Mouse (Mus musculus): ENCODE data around the gene BC037034. TPM values are rescaled to one million over a fixed set of nuclear protein-coding genes. Genes with fewer than 3 reads are reported as not detected.

The BC037034 gene
- total and polyA plus RNA-seq, 3 experiments, result 24.6 to 139 (median 41.8) TPM

DNA sequence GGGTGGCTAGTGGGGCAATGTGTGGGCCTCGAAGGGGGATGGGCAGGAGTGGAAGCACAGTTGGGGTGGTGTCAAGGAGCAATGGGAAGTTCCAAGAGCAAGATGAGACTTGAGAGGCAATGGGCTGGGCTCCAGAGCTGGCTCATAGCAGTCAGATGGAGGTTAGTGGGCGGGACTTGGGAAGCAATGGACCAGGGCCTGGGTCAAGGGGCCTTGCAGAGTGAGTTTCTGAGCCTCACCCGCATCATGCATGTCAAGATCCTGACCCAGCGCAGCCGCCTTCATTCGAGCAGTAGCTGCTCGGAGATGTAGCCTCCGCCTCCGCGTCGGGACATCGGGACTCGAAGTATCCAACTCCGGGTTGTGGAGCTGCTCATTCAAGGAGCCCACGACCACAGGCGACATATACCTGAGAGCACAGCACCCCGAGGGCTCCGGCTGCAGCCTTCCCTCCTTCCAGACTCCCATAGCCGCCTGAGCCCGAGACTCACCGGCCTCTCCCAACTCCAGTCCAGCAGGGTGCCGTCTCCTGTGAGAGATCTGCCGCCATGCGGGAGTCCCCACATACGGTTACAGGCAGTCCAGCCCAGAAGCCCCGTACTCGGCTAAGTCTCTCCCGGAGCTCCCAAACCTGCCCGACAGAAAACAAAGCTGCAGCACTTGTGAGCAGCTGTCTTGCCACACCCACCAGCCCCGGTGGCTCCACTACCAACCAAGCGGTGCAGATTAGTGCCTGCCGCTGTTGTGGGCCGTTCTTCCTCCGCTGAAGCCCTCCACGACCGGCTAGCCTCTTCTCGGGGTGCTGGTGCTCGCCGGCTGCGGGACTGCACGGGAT is 11.6 kb upstream of the BC037034 start:
- DNase-seq (ENCODE audit: low spot score), result no peak
- Histone ChIP-seq H3K27me3 (ENCODE audit: insufficient read depth, low read length) (peaks cover 86% of the 10 kb centered on the region), H3K36me3 (replicated peaks) (no peaks in the 10 kb centered on the region), H3K4me1 (ENCODE audit: insufficient read depth, low read depth, low read length) (peaks cover 3% of the 10 kb centered on the region), H3K9me3 (replicated peaks) (peaks cover 10% of the 10 kb centered on the region), H3K4me3 (ENCODE audit: low read depth, low read length) (no peak overlapping the region)
- ATAC-seq (ENCODE audit: extremely low read depth, insufficient number of reproducible peaks, low FRiP score, poor library complexity, severe bottlenecking), result no peak
- TF ChIP-seq POLR2AphosphoS5 (IDR thresholded peaks at IDR 0.05; ENCODE audit: insufficient replicate concordance, low read depth, low read length) (no peak), TAL1 (conservative IDR thresholded peaks at IDR 0.05; ENCODE audit: low read depth, low read length) (no peak), CTCF (IDR thresholded peaks at IDR 0.05; ENCODE audit: low read depth, low read length) (no peak), GATA1 (IDR thresholded peaks at IDR 0.05; ENCODE audit: borderline replicate concordance, low read length) (no peak), GATA2 (IDR thresholded peaks at IDR 0.05; ENCODE audit: borderline replicate concordance, low read depth, low read length) (no peak)

DNA sequence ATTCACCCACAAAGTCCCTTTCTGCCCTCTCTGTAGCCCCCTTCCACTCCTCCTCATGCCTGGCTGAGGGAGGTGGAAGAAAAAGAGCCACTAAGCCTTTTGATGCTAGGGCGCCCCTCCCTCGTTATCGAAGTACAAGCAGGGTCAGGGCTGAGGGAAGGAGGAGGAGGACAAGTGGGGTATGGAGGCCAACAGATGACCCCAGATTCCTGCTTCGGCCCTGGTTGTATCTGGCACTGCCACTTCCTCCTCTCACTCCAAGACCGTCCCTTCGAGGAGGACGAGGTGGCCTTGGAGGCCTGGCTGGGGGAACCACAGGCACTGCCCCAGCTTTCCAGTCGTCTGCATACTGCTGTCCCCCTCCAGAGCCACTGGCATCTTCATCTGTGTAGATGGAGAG is 10.4 kb upstream of the BC037034 start:
- H3K4me1 ChIP-seq (ENCODE audit: insufficient read depth, low read depth, low read length), result peaks cover 3% of the 10 kb centered on the region
- no peaks in the 10 kb centered on the region for H3K36me3 ChIP-seq (replicated peaks)
- peaks cover 79% of the 10 kb centered on the region for H3K27me3 ChIP-seq (ENCODE audit: insufficient read depth, low read length)
- ATAC-seq (ENCODE audit: extremely low read depth, insufficient number of reproducible peaks, low FRiP score, poor library complexity, severe bottlenecking), result no peak
- no peaks in the 10 kb centered on the region for H3K9me3 ChIP-seq (replicated peaks)
- TF ChIP-seq POLR2AphosphoS5 (IDR thresholded peaks at IDR 0.05; ENCODE audit: insufficient replicate concordance, low read depth, low read length), result no peak
- TF ChIP-seq TAL1 (conservative IDR thresholded peaks at IDR 0.05; ENCODE audit: low read depth, low read length), result no peak
- no peak for TF ChIP-seq GATA2 (IDR thresholded peaks at IDR 0.05; ENCODE audit: borderline replicate concordance, low read depth, low read length)
- no peak for TF ChIP-seq GATA1 (IDR thresholded peaks at IDR 0.05; ENCODE audit: borderline replicate concordance, low read length)
- TF ChIP-seq CTCF (IDR thresholded peaks at IDR 0.05; ENCODE audit: low read depth, low read length), result no peak
- DNase-seq (ENCODE audit: low spot score), result no peak
- no peak overlapping the region for H3K4me3 ChIP-seq (ENCODE audit: low read depth, low read length)

DNA sequence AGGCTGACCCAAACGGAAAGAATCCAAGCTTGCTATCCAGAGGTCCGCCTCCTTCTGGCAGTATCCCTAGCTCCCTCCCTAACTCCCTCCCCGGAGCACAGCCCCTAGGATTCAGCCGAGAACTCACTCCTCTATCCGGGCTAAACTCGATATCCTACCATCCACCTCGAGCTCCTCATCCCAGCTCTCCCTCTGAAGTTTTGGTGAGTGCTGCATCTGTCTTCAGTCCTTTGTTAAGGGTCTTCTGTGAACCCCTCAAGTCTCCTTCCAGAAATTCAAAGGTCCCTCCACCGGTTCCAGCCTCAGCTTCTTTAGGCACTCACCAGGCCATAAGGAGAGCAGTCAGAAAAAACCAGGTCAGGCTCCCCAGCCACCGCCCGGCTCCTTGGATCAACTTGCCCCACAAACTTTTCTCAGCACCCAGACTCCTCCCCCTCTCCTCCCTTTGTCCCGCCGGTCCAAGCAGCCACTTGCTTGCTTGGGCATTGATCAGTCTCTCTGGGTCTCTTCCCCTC is 8.6 kb upstream of the BC037034 start, which contains the start of gene Gal3st4:
Gal3st4 (minus strand) TSS at position 432 of the 515 bp plus-strand sequence.
- peaks cover 66% of the 10 kb centered on the region for H3K27me3 ChIP-seq (ENCODE audit: insufficient read depth, low read length)
- no peak for ATAC-seq (ENCODE audit: extremely low read depth, insufficient number of reproducible peaks, low FRiP score, poor library complexity, severe bottlenecking)

DNA sequence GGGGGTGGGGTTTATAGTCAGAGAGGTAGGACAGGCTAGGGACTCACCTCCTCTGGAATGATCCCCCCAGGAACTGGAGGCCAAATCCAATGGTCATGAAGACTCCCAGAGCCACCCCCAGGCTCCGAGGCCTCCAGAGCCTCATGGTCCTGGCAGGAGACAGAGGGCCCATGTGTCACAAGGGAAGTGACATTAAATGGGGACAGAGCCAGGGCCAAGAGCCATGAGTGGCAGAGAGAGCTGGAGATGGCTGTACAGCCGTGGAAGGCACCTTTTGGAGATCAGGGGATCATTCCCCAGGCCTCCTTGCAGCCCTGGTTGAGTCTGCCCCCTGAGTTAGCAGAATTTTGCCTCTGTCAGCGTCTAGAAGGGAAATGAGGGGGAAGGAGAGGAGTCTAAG is 7.4 kb upstream of the BC037034 start:
- ATAC-seq (ENCODE audit: extremely low read depth, insufficient number of reproducible peaks, low FRiP score, poor library complexity, severe bottlenecking) (no peak), DNase-seq (ENCODE audit: low spot score) (no peak)
- H3K27me3 ChIP-seq (ENCODE audit: insufficient read depth, low read length), result peaks cover 54% of the 10 kb centered on the region
- no peaks in the 10 kb centered on the region for H3K9me3 ChIP-seq (replicated peaks)
- TF ChIP-seq GATA2 (IDR thresholded peaks at IDR 0.05; ENCODE audit: borderline replicate concordance, low read depth, low read length), result no peak
- no peak for TF ChIP-seq POLR2AphosphoS5 (IDR thresholded peaks at IDR 0.05; ENCODE audit: insufficient replicate concordance, low read depth, low read length)
- TF ChIP-seq CTCF (IDR thresholded peaks at IDR 0.05; ENCODE audit: low read depth, low read length), result no peak
- no peak for TF ChIP-seq GATA1 (IDR thresholded peaks at IDR 0.05; ENCODE audit: borderline replicate concordance, low read length)
- peaks cover 18% of the 10 kb centered on the region for H3K36me3 ChIP-seq (replicated peaks)
- no peak overlapping the region for H3K4me3 ChIP-seq (ENCODE audit: low read depth, low read length)
- peaks cover 7% of the 10 kb centered on the region for H3K4me1 ChIP-seq (ENCODE audit: insufficient read depth, low read depth, low read length)

More for the DNA sequence above, 8.6 kb upstream of the BC037034 start, which contains the start of gene Gal3st4:
- Histone ChIP-seq H3K9me3 (replicated peaks) (no peaks in the 10 kb centered on the region), H3K4me1 (ENCODE audit: insufficient read depth, low read depth, low read length) (peaks cover 3% of the 10 kb centered on the region), H3K4me3 (ENCODE audit: low read depth, low read length) (no peak within 1 kb of the TSS), H3K36me3 (replicated peaks) (peaks cover 6% of the 10 kb centered on the region)
- TF ChIP-seq GATA1 (IDR thresholded peaks at IDR 0.05; ENCODE audit: borderline replicate concordance, low read length), result no peak
- TF ChIP-seq GATA2 (IDR thresholded peaks at IDR 0.05; ENCODE audit: borderline replicate concordance, low read depth, low read length), result no peak
- no peak for TF ChIP-seq TAL1 (conservative IDR thresholded peaks at IDR 0.05; ENCODE audit: low read depth, low read length)
- TF ChIP-seq POLR2AphosphoS5 (IDR thresholded peaks at IDR 0.05; ENCODE audit: insufficient replicate concordance, low read depth, low read length), result no peak
- TF ChIP-seq CTCF (IDR thresholded peaks at IDR 0.05; ENCODE audit: low read depth, low read length), result no peak
- no peak for DNase-seq (ENCODE audit: low spot score)

DNA sequence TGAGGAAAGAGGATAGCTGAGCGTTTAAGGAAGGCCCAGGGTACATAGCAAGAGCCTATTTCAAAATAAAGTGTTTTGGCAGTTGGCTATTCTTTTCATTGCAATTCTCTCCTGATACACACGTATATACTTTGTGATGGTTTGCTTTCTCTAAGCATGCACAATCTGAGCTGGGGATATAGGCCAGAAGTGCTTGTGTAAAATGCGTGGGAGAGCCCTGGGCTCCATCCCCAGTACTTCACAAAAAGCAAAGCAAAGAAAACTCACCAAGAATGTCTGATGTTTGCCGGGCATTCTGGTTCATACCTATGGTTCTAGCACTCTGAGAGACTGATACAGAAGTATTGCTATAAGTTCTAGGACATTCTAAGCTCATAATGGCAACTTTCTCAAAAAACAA is 5.1 kb upstream of the BC037034 start:
- H3K4me3 ChIP-seq (ENCODE audit: low read depth, low read length), result no peak overlapping the region
- DNase-seq (ENCODE audit: low spot score), result no peak
- no peak for ATAC-seq (ENCODE audit: extremely low read depth, insufficient number of reproducible peaks, low FRiP score, poor library complexity, severe bottlenecking)
- TF ChIP-seq GATA2 (IDR thresholded peaks at IDR 0.05; ENCODE audit: borderline replicate concordance, low read depth, low read length), result no peak
- TF ChIP-seq POLR2AphosphoS5 (IDR thresholded peaks at IDR 0.05; ENCODE audit: insufficient replicate concordance, low read depth, low read length), result no peak
- no peak for TF ChIP-seq TAL1 (conservative IDR thresholded peaks at IDR 0.05; ENCODE audit: low read depth, low read length)
- TF ChIP-seq CTCF (IDR thresholded peaks at IDR 0.05; ENCODE audit: low read depth, low read length), result no peak
- TF ChIP-seq GATA1 (IDR thresholded peaks at IDR 0.05; ENCODE audit: borderline replicate concordance, low read length), result no peak
- peaks cover 20% of the 10 kb centered on the region for H3K4me1 ChIP-seq (ENCODE audit: insufficient read depth, low read depth, low read length)
- H3K27me3 ChIP-seq (ENCODE audit: insufficient read depth, low read length), result peaks cover 36% of the 10 kb centered on the region
- H3K9me3 ChIP-seq (replicated peaks), result no peaks in the 10 kb centered on the region
- peaks cover 31% of the 10 kb centered on the region for H3K36me3 ChIP-seq (replicated peaks)

DNA sequence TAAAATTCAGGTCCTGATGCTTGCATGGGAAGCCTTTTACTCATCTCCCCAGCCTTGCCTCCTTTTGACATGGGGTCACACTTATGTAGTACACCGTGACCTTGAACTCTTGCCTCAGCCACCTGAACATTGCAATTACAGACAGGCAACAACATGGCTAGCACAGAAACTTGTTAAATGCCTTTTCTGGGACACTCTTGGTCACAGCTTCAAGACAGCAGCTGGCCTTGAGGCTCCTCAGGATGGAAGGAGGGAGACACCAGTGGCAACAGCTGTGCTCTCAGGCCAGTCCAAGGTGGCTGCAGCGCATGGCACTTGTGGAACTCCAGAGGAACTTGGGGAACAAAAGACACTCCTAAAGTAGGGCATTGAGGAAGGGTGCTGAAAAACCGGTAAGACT is 3.3 kb upstream of the BC037034 start:
- DNase-seq (ENCODE audit: low spot score), result no peak
- no peak for TF ChIP-seq POLR2AphosphoS5 (IDR thresholded peaks at IDR 0.05; ENCODE audit: insufficient replicate concordance, low read depth, low read length)
- no peak for TF ChIP-seq GATA1 (IDR thresholded peaks at IDR 0.05; ENCODE audit: borderline replicate concordance, low read length)
- TF ChIP-seq TAL1 (conservative IDR thresholded peaks at IDR 0.05; ENCODE audit: low read depth, low read length), result no peak
- TF ChIP-seq GATA2 (IDR thresholded peaks at IDR 0.05; ENCODE audit: borderline replicate concordance, low read depth, low read length), result no peak
- TF ChIP-seq CTCF (IDR thresholded peaks at IDR 0.05; ENCODE audit: low read depth, low read length), result no peak

More for the DNA sequence above, 3.3 kb upstream of the BC037034 start:
- peaks cover 39% of the 10 kb centered on the region for H3K36me3 ChIP-seq (replicated peaks)
- ATAC-seq (ENCODE audit: extremely low read depth, insufficient number of reproducible peaks, low FRiP score, poor library complexity, severe bottlenecking), result no peak
- H3K4me1 ChIP-seq (ENCODE audit: insufficient read depth, low read depth, low read length), result peaks cover 31% of the 10 kb centered on the region
- H3K9me3 ChIP-seq (replicated peaks), result no peaks in the 10 kb centered on the region
- H3K4me3 ChIP-seq (ENCODE audit: low read depth, low read length), result no peak overlapping the region
- peaks cover 19% of the 10 kb centered on the region for H3K27me3 ChIP-seq (ENCODE audit: insufficient read depth, low read length)
